Mouse (Mus musculus) kidney, adult 2 months (tissue): ENCODE measurements at regions not wholly inside any gene's neighbourhood (a gene's known extent, or its start where the extent isn't known, plus 50 kb on each side); places are given as distances from the start of the nearest gene placed in this dataset.

Experiments used
- CTCF ChIP-seq: fragments of 200-500 bp; conservative IDR thresholded peaks from 2 replicates; pipeline ENCODE4 v1.5.1; 2011; ENCODE audit warnings: low read depth, mild to moderate bottlenecking, control low read depth, low read length, moderate library complexity, mixed read lengths; ENCODE audit not compliant: insufficient read depth, insufficient read length
- POLR2A ChIP-seq: fragments of 200-500 bp; IDR thresholded peaks from one replicate; pipeline ENCODE4 v1.6.1; 2011; ENCODE audit warnings: low read depth, low read length, control low read depth

GRCm38 (mm10) chr15:41920270-41920669 lies 1786.1 kb downstream of the 9330182O14Rik start:
- TF ChIP-seq CTCF (no peak), POLR2A (no peak)
